Mouse (Mus musculus) MEL (cell line): ENCODE measurements around the gene Plekhg6. TPM values are rescaled to one million over a fixed set of nuclear protein-coding genes. Genes with fewer than 3 reads are reported as not detected.

Source experiments
- DNase-seq: peaks from one replicate; pipeline ENCODE4 v3.0.0; 2011; ENCODE audit warnings: low read depth, low spot score
- H3K27ac ChIP-seq: 2 replicates; pipeline ENCODE4 v1.5.1; 2012; ENCODE audit warnings: low read depth, mild to moderate bottlenecking, control low read depth, low read length, moderate library complexity; ENCODE audit not compliant: control insufficient read depth
- H3K27me3 ChIP-seq, 2 experiments: fragments of 150-350 bp in 1 of 2; sonication (generic) in 1 of 2; 2 replicates each; pipeline ENCODE4 v1.6.1; 2012; ENCODE audit warnings: low read length in 2 of 2, mild to moderate bottlenecking in 2 of 2, improper control_type of control experiment in 1 of 2, moderate library complexity in 1 of 2; ENCODE audit not compliant: insufficient read depth in 2 of 2, control insufficient read depth in 1 of 2
- H3K36me3 ChIP-seq, 2 experiments: 2 replicates each; pipeline ENCODE4 v1.6.1; 2012 to 2014; ENCODE audit warnings: low read length in 2 of 2, improper control_type of control experiment in 1 of 2, inconsistent platforms in 1 of 2, mild to moderate bottlenecking in 1 of 2; ENCODE audit not compliant: insufficient read depth in 2 of 2, control insufficient read depth in 1 of 2
- H3K4me1 ChIP-seq, 2 experiments: fragments of 150-350 bp in 1 of 2; sonication (generic) in 1 of 2; 2 replicates each; pipeline ENCODE4 v1.6.1; 2012; ENCODE audit warnings: low read length in 2 of 2, improper control_type of control experiment in 1 of 2, mild to moderate bottlenecking in 1 of 2; ENCODE audit not compliant: insufficient read depth in 2 of 2, control insufficient read depth in 1 of 2
- H3K4me3 ChIP-seq, 2 experiments: fragments of 150-350 bp in 1 of 2; sonication (generic) in 1 of 2; 2 replicates each; pipeline ENCODE4 v1.5.1; 2012; ENCODE audit warnings: low read depth in 2 of 2, low read length in 2 of 2, mild to moderate bottlenecking in 2 of 2, moderate library complexity in 2 of 2, control low read depth in 1 of 2, improper control_type of control experiment in 1 of 2; ENCODE audit not compliant: control insufficient read depth in 1 of 2, insufficient read depth in 1 of 2
- H3K79me2 ChIP-seq: 2 replicates; pipeline ENCODE4 v1.6.1; 2012; ENCODE audit warnings: mild to moderate bottlenecking, low read length, moderate library complexity; ENCODE audit not compliant: control insufficient read depth, poor library complexity, insufficient read depth
- H3K9ac ChIP-seq: 2 replicates; pipeline ENCODE4 v1.6.1; 2012; ENCODE audit warnings: low read depth, mild to moderate bottlenecking, control low read depth, low read length, moderate library complexity; ENCODE audit not compliant: control insufficient read depth, poor library complexity, severe bottlenecking
- H3K9me3 ChIP-seq: fragments of 150-350 bp; sonication (generic); replicated peaks from 2 replicates; pipeline ENCODE4 v1.6.1; 2012; ENCODE audit warnings: mild to moderate bottlenecking, low read length, improper control_type of control experiment, moderate library complexity; ENCODE audit not compliant: insufficient read depth
- BHLHE40 ChIP-seq: IDR thresholded peaks from 2 replicates; pipeline ENCODE4 v1.6.1; 2012; ENCODE audit warnings: low read depth, mild to moderate bottlenecking, inconsistent platforms, low read length, improper control_type of control experiment, borderline replicate concordance
- ELF1 ChIP-seq: IDR thresholded peaks from 2 replicates; pipeline ENCODE4 v1.6.1; 2014; ENCODE audit warnings: low read depth, mild to moderate bottlenecking, inconsistent platforms, low read length, improper control_type of control experiment, moderate library complexity
- EP300 ChIP-seq, 2 experiments: IDR thresholded peaks; 2 replicates each; pipeline ENCODE4 v1.6.1; 2011; ENCODE audit warnings: improper control_type of control experiment in 2 of 2, low read length in 2 of 2, low read depth in 1 of 2, mild to moderate bottlenecking in 1 of 2
- ETS1 ChIP-seq: IDR thresholded peaks from 2 replicates; pipeline ENCODE4 v1.6.1; 2012; ENCODE audit warnings: low read depth, mild to moderate bottlenecking, inconsistent platforms, low read length, improper control_type of control experiment, moderate library complexity
- GABPA ChIP-seq: IDR thresholded peaks from 2 replicates; pipeline ENCODE4 v1.6.1; 2012; ENCODE audit warnings: low read depth, mild to moderate bottlenecking, inconsistent platforms, low read length, improper control_type of control experiment, moderate library complexity
- HCFC1 ChIP-seq: IDR thresholded peaks from 2 replicates; pipeline ENCODE4 v1.6.1; 2012; ENCODE audit warnings: low read depth, mild to moderate bottlenecking, inconsistent platforms, low read length, improper control_type of control experiment, moderate library complexity
- JUND ChIP-seq: IDR thresholded peaks from 2 replicates; pipeline ENCODE4 v1.6.1; 2011; ENCODE audit warnings: low read depth, mild to moderate bottlenecking, improper control_type of control experiment, low read length
- MAX ChIP-seq: IDR thresholded peaks from 2 replicates; pipeline ENCODE4 v1.6.1; 2011; ENCODE audit warnings: low read length, improper control_type of control experiment
- MAZ ChIP-seq: IDR thresholded peaks from 2 replicates; pipeline ENCODE4 v1.6.1; 2012; ENCODE audit warnings: low read depth, mild to moderate bottlenecking, inconsistent platforms, low read length, improper control_type of control experiment
- MXI1 ChIP-seq: IDR thresholded peaks from 2 replicates; pipeline ENCODE4 v1.6.1; 2011; ENCODE audit warnings: mild to moderate bottlenecking, low read depth, low read length, improper control_type of control experiment
- MYC ChIP-seq: IDR thresholded peaks from 2 replicates; pipeline ENCODE4 v1.6.1; 2011; ENCODE audit warnings: low read depth, mild to moderate bottlenecking, low read length, improper control_type of control experiment, moderate library complexity
- NELFE ChIP-seq: IDR thresholded peaks from 2 replicates; pipeline ENCODE4 v1.6.1; 2011; ENCODE audit warnings: low read depth, low read length, improper control_type of control experiment
- POLR2A ChIP-seq, 2 experiments: IDR thresholded peaks; 2 replicates each; pipeline ENCODE4 v1.6.1; 2011 to 2012; ENCODE audit warnings: low read length in 2 of 2, mild to moderate bottlenecking in 2 of 2, control low read depth in 1 of 2, improper control_type of control experiment in 1 of 2, low read depth in 1 of 2, moderate library complexity in 1 of 2; ENCODE audit not compliant: control insufficient read depth in 1 of 2, insufficient read depth in 1 of 2, poor library complexity in 1 of 2
- POLR2AphosphoS2 ChIP-seq: IDR thresholded peaks from 2 replicates; pipeline ENCODE4 v1.6.1; 2011; ENCODE audit warnings: low read length, improper control_type of control experiment
- SIN3A ChIP-seq: IDR thresholded peaks from 2 replicates; pipeline ENCODE4 v1.6.1; 2012; ENCODE audit warnings: low read length, improper control_type of control experiment, inconsistent platforms
- UBTF ChIP-seq: IDR thresholded peaks from 2 replicates; pipeline ENCODE4 v1.6.1; 2012; ENCODE audit warnings: low read depth, mild to moderate bottlenecking, inconsistent platforms, low read length, improper control_type of control experiment, moderate library complexity, borderline replicate concordance; ENCODE audit not compliant: insufficient read depth
- USF1 ChIP-seq: IDR thresholded peaks from 2 replicates; pipeline ENCODE4 v1.6.1; 2014; ENCODE audit warnings: low read depth, mild to moderate bottlenecking, inconsistent platforms, low read length, improper control_type of control experiment, moderate library complexity
- ZKSCAN1 ChIP-seq: IDR thresholded peaks from 2 replicates; pipeline ENCODE4 v1.6.1; 2012; ENCODE audit warnings: low read depth, mild to moderate bottlenecking, inconsistent platforms, low read length, improper control_type of control experiment, moderate library complexity
- polyA plus RNA-seq, 2 experiments: library from polyadenylated mRNA; stranded (reverse) in 1 of 2; unstranded in 1 of 2; fragments of >175 nt in 1 of 2; fragments of >200 nt in 1 of 2; gene quantifications; 2 replicates each; pipeline versions ENCODE4 v1.2.1 to v1.2.4; 2012; ENCODE audit warnings: low replicate concordance in 2 of 2, low read depth in 1 of 2; ENCODE audit not compliant: insufficient read length in 2 of 2, insufficient read depth in 1 of 2, missing spikeins in 1 of 2
- total RNA-seq: library from RNA; depleted of rRNA; stranded (reverse); fragments of 300-350 nt; gene quantifications from 2 replicates; pipeline ENCODE4 v1.2.3, GENCODE M21; 2012; rRNA removed

Plekhg6 gene
- total and polyA plus RNA-seq, 3 experiments, result 0.13 TPM; not detected in 2

- Histone ChIP-seq H3K9me3 (no peaks in the 10 kb centered on the region), H3K36me3 (peaks cover 0 to 6% of the 10 kb centered on the region in 2 experiments; a peak in 1 of 4 replicates), H3K27me3 (no peaks in the 10 kb centered on the region), H3K4me1 (peaks cover 2 to 12% of the 10 kb centered on the region in 2 experiments; a peak in 3 of 4 replicates), H3K4me3 (peak within 1 kb of the TSS; percentile 74 to 96), H3K9ac (peak within 1 kb of the TSS; percentile 91), H3K27ac (peak within 1 kb of the TSS; percentile 26), H3K79me2 (peaks cover 12% of the 10 kb centered on the region)
- peak; percentile 83 for DNase-seq
- TF ChIP-seq UBTF, result 0 out of 2 replicates have a peak, but pooled peaks have one; percentile 76
- TF ChIP-seq MXI1, result peak; percentile 74; the same call in 1 of the 2 replicates
- 0 out of 4 replicates have a peak, but pooled peaks of 1 of the 2 experiments have one; percentile 11 for TF ChIP-seq EP300 (IDR thresholded peaks at IDR 0.05; ENCODE audit: low read depth in 1 of 2, low read length in 2 of 2)
- TF ChIP-seq MYC, result 0 out of 2 replicates have a peak, but pooled peaks have one; percentile 45
- TF ChIP-seq POLR2A (IDR thresholded peaks at IDR 0.05; ENCODE audit: control insufficient read depth in 1 of 2, insufficient read depth in 1 of 2, low read depth in 1 of 2, low read length in 2 of 2, poor library complexity in 1 of 2), result peak; percentile 70 to 72
- TF ChIP-seq ELF1, result peak; percentile 59
- peak; percentile 59; the same call in 1 of the 2 replicates for TF ChIP-seq SIN3A
- no peak for TF ChIP-seq ETS1
- TF ChIP-seq MAX, result peak; percentile 92
- no peak for TF ChIP-seq ZKSCAN1
- TF ChIP-seq MAZ, result peak; percentile 94
- no peak for TF ChIP-seq GABPA
- peak; percentile 59; the same call in 1 of the 2 replicates for TF ChIP-seq HCFC1
- TF ChIP-seq BHLHE40, result peak; percentile 92
- TF ChIP-seq USF1, result peak; percentile 62
- no peak for TF ChIP-seq JUND
- peak; percentile 61; the same call in 1 of the 2 replicates for TF ChIP-seq POLR2AphosphoS2
- peak; percentile 64 for TF ChIP-seq NELFE
Measured at GRCm38 (mm10) chr6:125313546-125314230, 66.9 kb downstream of the Plekhg6 start, which contains the start of gene Ltbr. Gene Ltbr (minus strand): TSS chr6:125313885.

Other genes starting within 250 kb of the Plekhg6 start
- gene Nop2, start 248.9 kb downstream of the Plekhg6 start, total RNA-seq, result 210 and 263 TPM in 2 replicates
- gene Nop2, start 248.9 kb downstream of the Plekhg6 start, polyA plus RNA-seq, result 100 to 1,000 TPM; 221 to 337 TPM
- gene Iffo1, start 235.6 kb downstream of the Plekhg6 start, total RNA-seq, result 75.4 and 96.1 TPM in 2 replicates
- 10 to 100 TPM in 1 of 2 experiments, not detected in 1; 96.9 TPM for gene Iffo1, start 235.6 kb downstream of the Plekhg6 start, polyA plus RNA-seq
- 723 and 1,144 TPM in 2 replicates for gene Gapdh, start 214.3 kb downstream of the Plekhg6 start, total RNA-seq
- 1,000 to 10,000 TPM in 1 of 2 experiments, not detected in 1; 1,834 TPM for gene Gapdh, start 214.3 kb downstream of the Plekhg6 start, polyA plus RNA-seq
- gene Ncapd2, start 189.1 kb downstream of the Plekhg6 start, total RNA-seq, result 86.6 and 88.8 TPM in 2 replicates
- gene Ncapd2, start 189.1 kb downstream of the Plekhg6 start, polyA plus RNA-seq, result 100 to 1,000 TPM in 1 of 2 experiments, not detected in 1; 394 TPM
- gene Mrpl51, start 189.0 kb downstream of the Plekhg6 start, total RNA-seq, result 208 and 251 TPM in 2 replicates
- 100 to 1,000 TPM in 1 of 2 experiments, not detected in 1; 286 TPM for gene Mrpl51, start 189.0 kb downstream of the Plekhg6 start, polyA plus RNA-seq
- gene Vamp1, start 165.2 kb downstream of the Plekhg6 start, total RNA-seq, result 1.1 and 1.5 TPM in 2 replicates
- gene Vamp1, start 165.2 kb downstream of the Plekhg6 start, polyA plus RNA-seq, result 1 to 10 TPM in 1 of 2 experiments, not detected in 1; 5.5 TPM
- 2.1 and 2.5 TPM in 2 replicates for gene Tapbpl, start 148.9 kb downstream of the Plekhg6 start, total RNA-seq
- 1 to 10 TPM in 1 of 2 experiments, not detected in 1; 5.2 TPM for gene Tapbpl, start 148.9 kb downstream of the Plekhg6 start, polyA plus RNA-seq
- not detected in 2 replicates for gene Cd27, start 143.8 kb downstream of the Plekhg6 start, total RNA-seq
- gene Cd27, start 143.8 kb downstream of the Plekhg6 start, polyA plus RNA-seq, result under 1 TPM in 1 of 2 experiments, not detected in 1; 0.46 TPM
- not detected in 2 replicates for gene Tuba3a, start 94.8 kb downstream of the Plekhg6 start, total RNA-seq
- under 1 TPM in 1 of 2 experiments, not detected in 1; 0.06 TPM for gene Tuba3a, start 94.8 kb downstream of the Plekhg6 start, polyA plus RNA-seq
- gene Ltbr, start 66.9 kb downstream of the Plekhg6 start, total RNA-seq, result 35.0 and 47.6 TPM in 2 replicates
- 10 to 100 TPM in 1 of 2 experiments, not detected in 1; 64.2 TPM for gene Ltbr, start 66.9 kb downstream of the Plekhg6 start, polyA plus RNA-seq
- gene Scnn1a, start 60.1 kb downstream of the Plekhg6 start, total RNA-seq, result 0.07 TPM in 1 of 2 replicates, not detected in the other
- gene Scnn1a, start 60.1 kb downstream of the Plekhg6 start, polyA plus RNA-seq, result under 1 TPM in 1 of 2 experiments, not detected in 1; 0.50 TPM
- 16.6 and 22.0 TPM in 2 replicates for gene Tnfrsf1a, start 31.4 kb downstream of the Plekhg6 start, total RNA-seq
- gene Tnfrsf1a, start 31.4 kb downstream of the Plekhg6 start, polyA plus RNA-seq, result 10 to 100 TPM in 1 of 2 experiments, not detected in 1; 43.4 TPM
- 3.6 and 4.2 TPM in 2 replicates for gene Cd9, start 114.0 kb upstream of the Plekhg6 start, total RNA-seq
- gene Cd9, start 114.0 kb upstream of the Plekhg6 start, polyA plus RNA-seq, result 10 to 100 TPM in 1 of 2 experiments, not detected in 1; 10.9 TPM
- 0.13 and 0.42 TPM in 2 replicates for gene Vwf, start 166.0 kb upstream of the Plekhg6 start, total RNA-seq
- gene Vwf, start 166.0 kb upstream of the Plekhg6 start, polyA plus RNA-seq, result under 1 TPM in 1 of 2 experiments, not detected in 1; 0.29 TPM